Mouse (Mus musculus) myocyte (in vitro differentiated cells): Measurements from ENCODE around the gene Stk39.

Experiments
- CEBPB ChIP-seq: IDR thresholded peaks from 2 replicates; pipeline ENCODE4 v1.6.1; 2011; ENCODE audit warnings: mild to moderate bottlenecking, moderate library complexity; ENCODE audit not compliant: poor library complexity, insufficient read depth, severe bottlenecking
- USF1 ChIP-seq: IDR thresholded peaks from one replicate; pipeline ENCODE4 v1.6.1; 2011; ENCODE audit warnings: low read depth, mild to moderate bottlenecking, control low read depth, moderate library complexity

GRCm38 (mm10) chr2:68437920-68438319, 34.1 kb downstream of the Stk39 start:
- TF ChIP-seq USF1 (no peak), CEBPB (no peak)
